Mouse (Mus musculus) CH12F3 (cell line): Measurements from ENCODE around the gene Hoxd1.

Experiments
- in situ Hi-C: fragments of 300-500 bp; cut with MboI; formaldehyde crosslinking; loops from 2 replicates; pipeline ENCODE4 v1.14.3; 2020; ENCODE audit warnings: low sequenced_read_pairs

The Hoxd1 gene

DNA sequence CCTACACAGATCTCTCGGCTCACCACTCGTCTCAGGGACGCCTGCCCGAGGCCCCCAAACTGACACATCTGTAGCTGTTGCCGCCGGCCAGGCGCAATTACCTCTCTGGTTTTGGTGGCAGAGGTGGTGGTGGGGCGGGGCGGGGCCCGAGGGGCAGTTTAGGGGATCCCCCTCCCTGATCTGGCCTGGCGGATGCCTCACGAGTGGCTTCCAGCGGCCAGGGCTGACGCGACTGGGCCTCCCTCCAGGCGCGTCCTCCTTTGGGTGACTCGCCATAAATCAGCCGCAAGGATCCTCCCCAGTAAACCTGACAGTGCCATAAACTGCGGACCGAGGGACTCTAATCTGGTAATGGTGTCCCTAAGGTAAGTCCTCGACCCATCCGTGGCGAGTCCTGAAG is 15.8 kb upstream of the Hoxd1 start:
- in situ Hi-C loops = no loop called here

DNA sequence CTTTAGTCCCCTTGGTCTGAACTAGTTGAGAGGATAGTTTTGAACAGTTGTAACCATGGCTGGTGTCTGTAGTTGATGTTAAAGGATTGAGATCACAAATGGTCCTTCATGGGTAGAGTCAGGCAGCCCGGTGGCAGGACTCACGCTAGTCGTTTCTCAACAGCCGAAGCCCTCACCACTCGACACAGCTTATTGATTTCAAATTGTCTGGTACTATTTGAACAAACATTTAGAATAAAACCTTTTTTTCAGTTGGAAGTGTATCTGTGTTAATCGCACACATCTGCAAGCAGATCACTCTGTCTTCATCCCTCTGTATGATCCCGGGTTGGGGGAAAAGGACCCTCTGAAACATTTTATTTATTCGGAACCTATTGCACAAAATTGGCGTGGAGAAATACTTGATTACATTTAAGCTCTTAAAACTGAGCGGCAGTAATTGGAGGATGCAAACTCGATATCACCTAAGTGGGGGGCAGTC is 15.1 kb upstream of the Hoxd1 start:
- in situ Hi-C loops = no loop called here

DNA sequence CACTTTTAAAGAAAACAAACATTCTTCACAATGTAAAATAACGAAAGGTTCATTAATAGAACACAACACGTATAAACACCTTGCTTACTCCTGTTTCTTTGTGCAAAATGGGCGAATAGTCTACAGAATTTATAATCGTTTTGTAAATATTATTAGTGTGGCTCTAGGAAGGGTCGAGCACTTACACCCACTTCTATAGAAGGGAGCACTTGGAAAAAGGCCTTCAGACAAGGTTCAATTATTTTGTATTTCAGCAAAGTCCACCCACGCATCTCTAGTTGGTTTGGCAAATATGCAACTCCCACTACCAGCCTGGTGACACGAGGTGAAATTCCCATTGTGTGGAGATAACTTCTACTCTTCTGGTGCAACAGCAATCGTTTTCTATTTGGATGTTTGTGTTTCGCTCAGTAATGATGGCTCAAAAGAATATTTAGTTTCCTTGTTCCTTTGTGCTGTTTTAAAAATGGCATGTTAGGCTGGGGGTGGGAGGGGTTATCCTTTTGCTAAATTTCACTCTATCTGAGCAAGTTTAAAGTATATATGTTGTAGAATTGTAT is 14.3 kb upstream of the Hoxd1 start:
- in situ Hi-C loops = no loop called here

DNA sequence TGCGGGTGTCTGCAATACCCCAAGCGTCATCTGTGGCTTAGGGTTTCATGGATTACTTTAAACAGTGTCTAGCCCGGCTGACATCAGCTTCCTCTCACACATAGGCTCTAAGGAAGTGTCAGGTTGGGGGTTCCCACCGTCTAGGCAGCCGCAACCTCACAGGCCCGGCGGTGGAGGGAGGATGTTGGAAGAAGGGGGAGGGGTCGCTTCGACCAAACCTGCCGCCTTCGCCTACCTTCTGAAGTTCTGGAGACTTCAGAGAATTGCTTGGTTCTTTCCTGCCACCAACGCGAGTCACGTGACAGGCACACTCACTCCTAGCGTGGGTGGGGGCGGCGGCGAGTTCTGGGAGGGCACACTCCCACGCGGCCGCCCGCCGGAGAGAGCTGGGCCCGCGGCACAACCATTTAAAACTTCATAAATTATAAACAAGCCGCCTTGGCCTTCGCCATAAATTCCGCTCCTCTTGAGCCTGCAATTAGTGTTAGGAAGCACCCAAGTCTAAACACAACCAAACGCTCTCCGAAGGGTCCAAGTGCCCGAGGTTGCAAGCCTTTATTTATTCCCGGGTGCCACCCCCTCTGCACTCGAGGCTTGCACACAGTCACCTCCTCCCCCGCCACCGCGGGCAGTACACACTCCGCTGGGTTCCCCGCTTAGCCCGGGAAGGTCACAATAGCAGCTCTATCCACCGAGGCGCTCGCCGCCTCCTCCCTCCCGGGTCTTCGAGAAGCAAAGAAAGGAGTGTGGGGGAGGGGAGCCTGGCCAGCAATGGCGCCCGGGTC is 13.3 kb upstream of the Hoxd1 start:
- in situ Hi-C loops = no loop called here

DNA sequence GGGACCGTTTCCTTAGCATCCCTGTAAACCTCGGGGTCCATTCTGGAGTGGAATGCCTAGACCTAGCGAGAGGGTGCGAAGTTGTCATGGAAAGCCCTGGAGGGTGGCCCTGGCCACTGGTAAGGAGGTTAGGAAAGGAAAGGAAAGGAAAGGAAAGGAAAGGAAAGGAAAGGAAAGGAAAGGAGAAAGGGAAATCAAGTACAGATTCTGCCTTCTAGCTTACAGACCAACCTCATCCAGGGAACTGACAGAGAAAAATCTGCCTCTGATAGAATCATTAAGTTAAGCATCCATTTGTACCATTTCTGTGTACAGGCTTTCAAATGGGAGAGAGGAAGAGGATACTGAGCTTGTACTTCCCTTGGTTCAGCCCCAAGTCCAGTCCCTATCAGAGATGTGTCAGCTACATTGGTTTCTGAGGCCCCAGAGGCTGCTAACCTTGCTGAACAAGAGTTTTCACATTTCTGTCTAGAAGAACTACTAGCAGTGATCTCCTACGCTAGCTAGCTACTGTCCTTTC is 12.0 kb upstream of the Hoxd1 start:
- in situ Hi-C loops = no loop called here

DNA sequence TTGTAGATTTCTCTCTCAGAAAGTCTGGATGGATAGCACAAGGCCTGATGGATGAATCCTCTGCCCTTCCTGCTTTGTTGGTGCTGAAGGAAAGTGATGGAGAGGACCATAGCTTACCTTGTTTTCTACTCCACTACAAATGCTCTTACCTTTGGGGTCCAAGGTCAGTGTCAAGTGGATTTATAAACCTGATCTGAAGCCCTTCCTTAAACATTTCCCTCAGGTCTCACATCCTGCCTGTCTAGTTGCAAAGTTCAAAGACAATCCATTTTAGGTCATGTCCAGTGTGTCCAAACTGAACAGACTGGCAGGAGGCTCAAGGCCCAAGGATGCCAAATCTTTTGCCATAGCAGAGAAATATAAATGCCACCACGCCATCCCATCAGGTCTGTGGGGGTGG is 10.9 kb upstream of the Hoxd1 start:
- in situ Hi-C loops = no loop called here

DNA sequence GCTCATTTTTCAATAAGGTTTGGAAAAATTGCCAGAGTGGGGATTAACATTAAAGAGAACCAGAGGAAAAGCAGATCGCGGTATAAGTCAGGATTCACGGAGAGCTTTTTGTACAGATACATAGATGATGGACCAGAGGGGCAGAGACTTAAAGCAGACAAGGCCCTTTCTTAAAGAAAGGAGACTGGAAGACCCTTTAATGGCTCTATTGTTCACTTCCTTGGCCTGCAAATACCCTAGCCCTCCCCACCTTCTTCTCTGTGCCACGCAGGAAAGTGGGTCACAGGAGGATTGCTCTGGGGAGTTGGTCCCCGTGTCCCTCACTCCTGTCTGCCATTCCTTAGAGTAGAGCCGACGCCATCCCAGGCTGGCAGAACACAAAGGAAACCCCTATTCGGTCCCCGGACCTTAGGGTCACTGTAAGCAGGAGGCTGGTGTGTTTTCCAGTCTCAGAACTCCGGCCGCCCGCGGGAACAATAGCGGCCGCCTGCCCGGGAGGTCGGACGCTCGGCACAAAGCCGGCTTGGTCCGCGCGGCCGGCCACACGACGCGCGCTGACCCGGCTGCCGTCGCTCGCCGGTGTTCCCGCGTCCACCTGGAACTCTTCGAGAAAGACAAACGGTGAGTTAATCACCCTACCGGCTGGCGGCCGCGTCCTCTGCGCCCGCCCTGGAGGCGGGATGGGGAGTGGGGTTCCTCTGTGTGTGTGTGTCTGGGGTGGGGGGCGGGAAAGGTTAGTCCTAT is 10.2 kb upstream of the Hoxd1 start:
- in situ Hi-C loops = no loop called here

DNA sequence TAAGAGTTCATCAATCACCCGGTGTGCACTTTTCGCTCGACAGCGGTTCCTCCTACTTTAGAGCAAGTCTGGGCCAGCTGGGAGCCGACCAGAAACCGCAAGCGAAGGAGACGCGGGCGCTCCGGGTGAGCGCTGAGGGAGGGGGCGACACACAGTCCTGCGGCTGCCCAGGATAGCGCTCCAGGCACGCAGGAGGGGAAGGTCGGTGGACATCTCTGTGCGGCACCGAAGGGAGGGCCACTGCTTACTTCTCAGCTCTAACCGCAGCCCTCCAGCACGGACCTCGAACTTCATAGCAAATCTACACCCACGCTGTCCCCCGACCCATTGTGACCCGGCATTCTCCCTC is 9.6 kb upstream of the Hoxd1 start:
- in situ Hi-C loops = no loop called here

DNA sequence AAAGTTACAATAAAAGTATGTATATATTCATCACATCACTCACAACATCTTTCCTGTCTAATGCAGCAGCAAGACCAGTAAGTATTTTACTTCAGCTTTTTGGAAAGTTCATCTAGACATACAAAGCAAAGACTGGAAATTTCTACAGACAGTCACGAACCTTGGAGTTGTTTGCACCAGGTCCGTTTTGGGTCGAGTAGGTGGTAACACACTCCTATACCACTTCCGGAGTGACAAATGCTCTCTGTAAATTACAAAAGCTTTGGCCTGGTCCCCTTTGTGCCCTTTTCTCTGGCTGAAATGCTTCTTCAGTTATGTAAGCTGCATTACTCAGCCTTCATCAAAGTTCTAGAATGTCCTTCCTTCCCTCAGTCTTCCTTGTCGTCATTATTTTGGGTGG is 9.1 kb upstream of the Hoxd1 start:
- in situ Hi-C loops = no loop called here

DNA sequence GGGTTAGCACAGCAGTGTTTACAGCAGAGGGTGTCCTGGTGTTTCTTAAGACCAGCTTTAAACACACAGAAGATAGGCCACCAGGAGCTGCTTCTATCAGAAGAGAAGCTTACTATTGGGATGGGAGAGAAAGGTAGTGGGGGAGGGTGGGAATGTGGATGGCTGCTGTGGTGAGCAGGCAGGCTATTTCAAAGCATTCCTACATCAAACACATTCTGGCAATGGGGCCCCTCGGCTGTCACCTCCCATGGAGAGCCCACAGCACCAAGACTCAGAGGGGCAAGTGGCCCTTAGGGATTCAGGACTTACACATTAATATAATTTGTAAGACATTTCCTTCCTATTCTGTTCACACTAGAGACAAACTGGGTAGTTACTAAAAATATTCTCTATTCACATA is 2.6 kb upstream of the Hoxd1 start:
- in situ Hi-C loops = no loop called here

DNA sequence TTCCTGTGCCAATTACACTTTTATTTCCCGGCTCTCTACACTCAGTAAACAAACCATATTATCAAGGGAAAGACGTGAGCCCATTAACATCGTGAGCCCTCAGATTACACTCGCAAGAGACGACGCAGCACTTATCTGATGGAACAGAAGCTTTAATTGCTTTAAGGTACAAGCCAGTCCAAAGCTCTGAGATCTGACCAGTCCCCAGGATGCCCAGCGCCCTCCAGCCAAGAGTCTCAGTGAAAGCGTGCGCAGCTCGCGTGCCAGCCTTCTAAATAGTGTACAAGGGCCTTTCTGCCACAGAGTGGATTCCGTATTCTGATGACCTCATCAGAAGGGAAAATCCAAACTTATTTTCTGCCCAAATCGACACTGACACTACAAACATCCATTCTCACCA is 839 bp upstream of the Hoxd1 start:
- in situ Hi-C loops = no loop called here

DNA sequence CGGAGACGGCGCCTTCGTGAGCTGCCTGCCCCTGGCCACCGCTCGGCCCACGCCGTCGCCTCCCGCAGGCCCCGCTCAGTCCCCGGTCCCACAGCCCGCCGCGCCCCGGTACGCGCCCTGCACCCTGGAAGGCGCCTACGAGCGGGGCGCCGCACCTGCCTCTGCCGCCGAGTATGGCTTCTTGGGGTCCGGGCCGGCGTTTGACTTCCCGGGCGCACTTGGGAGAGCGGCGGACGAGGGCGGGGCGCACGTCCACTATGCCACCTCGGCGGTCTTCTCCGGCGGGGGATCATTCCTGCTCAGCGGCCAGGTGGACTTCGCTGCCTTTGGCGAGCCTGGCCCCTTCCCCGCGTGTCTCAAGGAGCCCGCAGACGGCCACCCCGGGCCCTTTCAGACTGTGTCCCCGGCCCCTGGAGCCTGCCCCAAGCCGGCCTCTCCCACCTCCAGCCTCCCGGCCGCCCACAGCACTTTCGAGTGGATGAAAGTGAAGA is 510 bp downstream of the Hoxd1 start:
- in situ Hi-C loops = no loop called here

DNA sequence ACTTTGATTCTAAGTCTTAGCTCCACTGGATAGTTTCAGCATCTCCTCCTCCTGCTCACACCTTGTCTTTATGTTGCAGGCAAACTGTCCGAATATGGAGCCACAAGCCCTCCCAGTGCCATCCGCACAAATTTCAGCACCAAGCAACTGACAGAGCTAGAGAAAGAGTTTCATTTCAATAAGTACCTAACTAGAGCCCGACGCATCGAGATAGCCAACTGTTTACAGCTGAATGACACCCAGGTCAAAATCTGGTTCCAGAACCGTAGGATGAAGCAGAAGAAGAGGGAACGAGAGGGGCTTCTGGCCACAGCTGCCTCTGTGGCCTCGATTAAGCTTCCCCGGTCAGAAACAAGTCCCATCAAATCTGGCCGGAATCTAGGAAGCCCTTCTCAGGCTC is 1.2 kb downstream of the Hoxd1 start:
- in situ Hi-C loops = no loop called here

DNA sequence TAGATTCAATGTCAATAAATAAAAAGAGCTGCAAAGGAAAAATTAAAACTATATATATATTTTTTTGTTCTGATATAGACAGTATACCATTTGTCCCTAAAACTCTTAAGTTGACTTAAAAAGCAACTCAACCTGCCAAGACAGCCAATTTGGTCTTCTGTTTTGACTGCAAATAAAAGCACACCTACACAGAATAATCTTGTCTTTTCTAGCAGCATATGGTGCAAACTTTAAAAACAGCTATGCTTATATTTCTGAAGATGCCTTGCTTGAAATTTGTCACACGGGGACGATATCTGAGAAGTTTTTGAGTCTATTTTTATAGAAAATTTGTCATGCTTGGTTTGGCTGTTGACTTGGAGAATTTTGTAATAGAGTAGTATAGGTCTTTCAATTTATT is 11.6 kb downstream of the Hoxd1 start:
- in situ Hi-C loops = no loop called here

DNA sequence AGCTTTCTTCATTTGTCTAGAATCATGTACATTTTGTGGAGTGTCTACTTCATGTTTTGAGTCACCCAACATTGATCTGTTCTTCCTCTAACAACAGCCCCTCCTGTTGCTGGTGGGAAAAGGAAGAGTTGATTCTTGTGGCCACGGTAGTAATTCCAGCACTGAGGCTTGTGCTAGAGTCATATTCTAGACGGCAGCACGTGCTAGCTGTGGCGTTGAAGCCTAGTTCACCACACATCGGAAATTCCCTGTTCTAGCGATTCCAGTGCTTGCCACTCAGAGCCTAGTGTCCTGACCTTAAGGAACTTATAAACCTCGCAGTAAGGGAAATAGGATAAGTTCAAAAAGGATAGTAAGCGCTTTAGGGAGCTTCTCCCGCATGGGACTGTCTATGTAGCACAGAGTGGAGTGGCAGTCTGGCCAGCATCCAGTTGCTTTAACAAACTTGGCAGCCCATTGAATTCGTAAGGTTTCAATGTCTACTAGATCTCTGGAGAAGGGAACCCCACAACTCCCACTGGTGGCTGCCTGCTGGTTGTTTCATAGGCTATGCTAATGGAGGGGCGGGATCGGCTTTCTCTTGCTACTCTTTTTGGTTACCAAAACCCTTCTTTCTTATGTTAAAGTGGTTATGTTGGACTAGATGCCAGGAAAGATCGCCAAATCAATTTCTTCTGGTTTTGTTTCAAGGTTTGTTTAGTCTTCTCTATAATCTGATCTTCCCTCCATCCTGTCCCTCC is 14.9 kb downstream of the Hoxd1 start:
- in situ Hi-C loops = no loop called here

DNA sequence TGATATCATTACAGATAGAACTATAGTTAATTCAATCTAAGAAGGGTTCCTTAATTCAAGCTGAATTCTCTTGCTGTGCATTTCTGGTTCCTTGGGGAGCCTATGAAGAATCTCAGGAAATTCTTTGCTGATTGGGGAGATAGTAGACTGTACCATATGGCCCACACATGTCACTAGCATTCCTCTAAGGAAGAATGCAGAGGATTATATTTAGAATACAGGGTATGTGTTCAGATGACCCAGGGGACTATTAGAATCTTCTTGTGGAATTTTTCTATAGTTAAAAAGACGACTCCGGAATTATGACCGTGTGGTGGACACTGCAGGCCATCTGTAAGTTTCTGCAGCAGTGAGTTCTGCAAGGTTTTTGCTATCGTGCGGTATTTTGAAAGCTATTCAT is 18.6 kb downstream of the Hoxd1 start:
- in situ Hi-C loops = no loop called here

DNA sequence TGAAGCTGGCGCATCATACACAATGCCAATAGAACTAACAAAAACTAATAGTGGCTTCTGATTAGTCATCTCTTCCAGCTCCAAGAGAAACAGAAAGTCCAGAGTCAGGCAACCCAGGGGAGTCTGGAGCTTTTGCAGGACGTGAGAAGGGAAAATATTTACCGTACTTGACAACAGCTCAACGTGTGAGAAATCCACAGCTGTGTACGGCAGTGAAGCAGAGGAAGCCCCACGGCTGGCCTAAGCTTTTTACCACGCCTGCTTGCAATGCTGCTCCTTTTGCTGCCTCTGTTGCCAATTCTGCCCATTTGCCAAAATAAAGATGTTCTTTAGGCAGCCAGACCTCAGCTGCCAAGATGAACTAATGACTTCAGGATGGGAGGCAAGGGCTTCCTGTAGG is 32.8 kb downstream of the Hoxd1 start:
- in situ Hi-C loops = no loop called here

DNA sequence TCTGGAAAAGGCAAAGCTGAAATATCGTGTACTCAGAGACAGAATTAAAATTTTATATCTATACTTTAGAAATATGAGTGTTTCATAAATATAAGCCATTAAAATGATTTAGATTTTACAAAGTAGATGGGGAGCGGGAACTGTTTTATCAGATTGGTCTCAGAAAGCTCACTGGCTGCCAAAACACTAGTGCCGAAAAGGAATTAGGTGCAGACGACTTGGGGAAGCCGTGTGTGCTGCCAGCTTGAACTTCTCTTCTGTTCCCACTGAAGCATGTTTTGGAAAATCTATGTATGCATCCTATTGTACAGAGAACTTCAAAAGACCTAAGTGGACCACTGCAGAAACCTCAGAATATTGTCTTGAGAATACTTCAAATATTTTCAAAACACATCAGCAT is 45.7 kb downstream of the Hoxd1 start:
- in situ Hi-C loops = no loop called here
